Mouse (Mus musculus) cerebellum, adult 2 months (tissue): ENCODE results near the gene Bsdc1.

Source experiments
- CTCF ChIP-seq: fragments of 200-500 bp; IDR thresholded peaks from 2 replicates; pipeline ENCODE4 v1.5.1; 2011; ENCODE audit warnings: low read depth, mild to moderate bottlenecking, control low read depth, low read length, moderate library complexity, borderline replicate concordance; ENCODE audit not compliant: insufficient read depth
- POLR2A ChIP-seq: fragments of 200-500 bp; IDR thresholded peaks from 2 replicates; pipeline ENCODE4 v1.6.1; 2011; ENCODE audit warnings: low read length, control low read depth, borderline replicate concordance; ENCODE audit not compliant: insufficient read depth

GRCm38 (mm10) chr4:129500017-129500416, 38.6 kb downstream of the Bsdc1 start:
- TF ChIP-seq CTCF = no peak
- no peak for TF ChIP-seq POLR2A
